Mouse (Mus musculus): ENCODE results near the gene Nodal. TPM values are rescaled to one million over a fixed set of nuclear protein-coding genes. Genes with fewer than 3 reads are reported as not detected.

Gene Nodal
- polyA plus RNA-seq, 1 experiment from 2014 or later, result not detected

DNA sequence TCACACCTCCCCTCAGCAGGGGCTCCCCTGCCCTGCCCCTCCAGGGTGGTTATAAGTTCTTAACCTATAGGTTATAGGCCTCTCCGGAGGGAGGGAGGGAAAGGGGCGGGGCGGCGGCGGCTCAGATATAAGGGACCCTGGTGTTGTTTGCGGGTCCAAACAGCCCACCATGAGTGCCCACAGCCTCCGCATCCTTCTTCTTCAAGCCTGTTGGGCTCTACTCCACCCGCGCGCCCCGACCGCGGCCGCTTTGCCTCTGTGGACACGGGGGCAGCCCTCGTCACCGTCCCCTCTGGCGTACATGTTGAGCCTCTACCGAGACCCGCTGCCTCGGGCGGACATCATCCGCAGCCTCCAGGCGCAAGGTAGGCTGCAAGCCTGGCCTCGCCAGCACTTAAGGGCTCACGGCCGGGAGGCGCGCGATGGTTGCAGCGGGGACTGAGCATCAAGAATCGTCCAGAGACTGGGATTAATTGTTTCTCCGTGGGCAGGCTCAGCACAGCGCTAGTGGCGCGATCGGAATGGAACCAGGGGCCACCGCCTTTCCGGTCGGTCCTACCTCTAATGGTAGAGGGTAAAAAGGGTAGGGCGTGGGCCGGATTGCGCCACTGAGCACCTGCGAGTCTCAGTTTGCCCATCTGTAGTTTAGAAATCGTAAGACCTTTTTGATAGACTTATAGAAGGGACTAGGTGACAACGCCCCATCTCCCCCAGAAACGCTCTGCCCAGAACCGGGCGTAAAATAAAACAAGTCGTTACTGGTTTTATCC, 544 bp downstream of the Nodal start:
- Histone ChIP-seq H3K9me3 (ENCODE audit: control insufficient read depth, low read length) (no peaks in the 10 kb centered on the region), H3K27ac (ENCODE audit: low read depth, low read length) (no peak overlapping the region), H3K27me3 (ENCODE audit: control insufficient read depth, insufficient read depth, low read length) (peaks cover 46% of the 10 kb centered on the region), H3K36me3 (ENCODE audit: control insufficient read depth, insufficient read depth, low read length) (no peaks in the 10 kb centered on the region), H3K4me2 (ENCODE audit: low read depth) (peak overlapping the region; percentile 46), H3K9ac (ENCODE audit: low read length) (no peak overlapping the region), H3K4me3 (ENCODE audit: low read depth, low read length) (peak overlapping the region; percentile 27), H3K4me1 (ENCODE audit: control insufficient read depth, insufficient read depth, low read length) (peaks cover 4% of the 10 kb centered on the region; the same call in 1 of the 2 replicates)
- DNase-seq (ENCODE audit: low spot score), result peak; percentile 51
- WGBS, result 2% methylated on average over 46 of the region's 50 CpGs
- no peak for ATAC-seq (ENCODE audit: insufficient read depth, low FRiP score, low TSS enrichment)

DNA sequence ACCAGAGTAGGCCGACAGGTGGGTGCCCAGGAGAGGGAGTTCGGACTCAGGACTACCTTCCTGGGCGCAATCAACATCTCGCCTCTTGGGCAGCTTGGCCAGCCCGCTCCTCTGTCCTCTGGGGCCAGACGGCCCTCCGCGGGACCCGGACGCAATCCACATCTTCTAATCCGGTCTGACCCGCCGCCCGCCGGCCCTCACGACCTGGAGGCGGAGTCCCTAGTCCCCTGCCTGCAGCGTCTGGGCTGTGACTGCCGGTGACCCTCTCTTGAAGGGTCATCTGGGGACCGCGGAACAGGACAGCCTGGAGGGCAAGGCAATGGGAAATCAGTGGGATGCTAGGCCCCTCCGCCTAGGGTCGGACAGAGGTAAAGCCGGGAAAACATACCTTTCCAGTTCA, 1.4 kb downstream of the Nodal start:
- H3K4me1 ChIP-seq (ENCODE audit: control insufficient read depth, insufficient read depth, low read length), result peaks cover 4% of the 10 kb centered on the region; the same call in 1 of the 2 replicates
- H3K36me3 ChIP-seq (ENCODE audit: control insufficient read depth, insufficient read depth, low read length), result no peaks in the 10 kb centered on the region
- no peak overlapping the region for H3K9ac ChIP-seq (ENCODE audit: low read length)
- no peak overlapping the region for H3K4me3 ChIP-seq (ENCODE audit: low read depth, low read length)
- WGBS, result under 1% methylated on average over 24 of the region's 24 CpGs
- H3K4me2 ChIP-seq (ENCODE audit: low read depth), result no peak overlapping the region
- DNase-seq (ENCODE audit: low spot score) (peak; percentile 23), ATAC-seq (ENCODE audit: insufficient read depth, low FRiP score, low TSS enrichment) (no peak)
- peaks cover 46% of the 10 kb centered on the region for H3K27me3 ChIP-seq (ENCODE audit: control insufficient read depth, insufficient read depth, low read length)
- no peak overlapping the region for H3K27ac ChIP-seq (ENCODE audit: low read depth, low read length)
- no peaks in the 10 kb centered on the region for H3K9me3 ChIP-seq (ENCODE audit: control insufficient read depth, low read length)

DNA sequence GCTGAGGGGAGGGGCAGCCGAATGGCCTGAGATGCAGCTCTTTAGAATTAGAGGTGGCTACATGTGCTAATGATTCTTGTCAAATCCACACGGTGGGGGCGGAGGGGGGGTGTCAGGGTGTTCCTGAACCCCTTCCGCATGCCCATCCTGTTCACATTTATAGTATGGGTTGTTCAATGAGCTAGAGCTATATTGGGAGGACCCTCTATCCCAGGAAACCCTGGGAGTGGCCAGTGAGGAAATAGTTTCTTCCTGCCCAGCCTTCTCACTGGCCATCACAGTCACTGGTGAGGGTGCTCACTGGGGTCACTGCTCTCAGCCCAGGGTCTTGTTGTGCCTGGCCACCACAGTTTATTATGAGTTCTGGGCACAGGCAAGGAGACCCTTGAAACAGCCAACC, 2.2 kb downstream of the Nodal start:
- Histone ChIP-seq H3K4me1 (ENCODE audit: control insufficient read depth, insufficient read depth, low read length) (peaks cover 4% of the 10 kb centered on the region; the same call in 1 of the 2 replicates), H3K9ac (ENCODE audit: low read length) (no peak overlapping the region), H3K27me3 (ENCODE audit: control insufficient read depth, insufficient read depth, low read length) (peaks cover 46% of the 10 kb centered on the region), H3K4me2 (ENCODE audit: low read depth) (no peak overlapping the region), H3K36me3 (ENCODE audit: control insufficient read depth, insufficient read depth, low read length) (no peaks in the 10 kb centered on the region), H3K4me3 (ENCODE audit: low read depth, low read length) (no peak overlapping the region), H3K27ac (ENCODE audit: low read depth, low read length) (no peak overlapping the region), H3K9me3 (ENCODE audit: control insufficient read depth, low read length) (no peaks in the 10 kb centered on the region)
- 70% methylated on average over 4 of the region's 4 CpGs for WGBS
- ATAC-seq (ENCODE audit: insufficient read depth, low FRiP score, low TSS enrichment), result no peak
- no peak for DNase-seq (ENCODE audit: low spot score)

DNA sequence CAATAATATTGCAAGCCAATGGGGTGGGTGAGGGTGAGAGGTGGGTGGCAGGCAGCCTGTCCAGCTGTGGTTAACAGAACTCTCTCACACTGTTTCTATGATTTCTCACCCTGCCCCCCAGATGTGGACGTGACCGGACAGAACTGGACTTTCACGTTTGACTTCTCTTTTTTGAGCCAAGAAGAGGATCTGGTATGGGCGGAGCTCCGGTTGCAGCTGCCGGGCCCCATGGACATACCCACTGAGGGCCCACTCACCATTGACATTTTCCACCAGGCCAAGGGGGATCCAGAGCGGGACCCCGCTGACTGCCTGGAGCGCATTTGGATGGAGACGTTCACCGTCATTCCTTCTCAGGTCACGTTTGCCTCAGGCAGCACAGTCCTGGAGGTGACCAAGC, 5.1 kb downstream of the Nodal start:
- H3K4me3 ChIP-seq (ENCODE audit: low read depth, low read length), result no peak overlapping the region
- peaks cover 26% of the 10 kb centered on the region for H3K27me3 ChIP-seq (ENCODE audit: control insufficient read depth, insufficient read depth, low read length)
- no peak overlapping the region for H3K4me2 ChIP-seq (ENCODE audit: low read depth)
- H3K9me3 ChIP-seq (ENCODE audit: control insufficient read depth, low read length), result no peaks in the 10 kb centered on the region
- WGBS, result 93% methylated on average over 12 of the region's 12 CpGs
- H3K4me1 ChIP-seq (ENCODE audit: control insufficient read depth, insufficient read depth, low read length), result peaks cover 4% of the 10 kb centered on the region; the same call in 1 of the 2 replicates
- DNase-seq (ENCODE audit: low spot score) (no peak), ATAC-seq (ENCODE audit: insufficient read depth, low FRiP score, low TSS enrichment) (no peak)
- no peaks in the 10 kb centered on the region for H3K36me3 ChIP-seq (ENCODE audit: control insufficient read depth, insufficient read depth, low read length)
- H3K9ac ChIP-seq (ENCODE audit: low read length), result no peak overlapping the region
- H3K27ac ChIP-seq (ENCODE audit: low read depth, low read length), result no peak overlapping the region

DNA sequence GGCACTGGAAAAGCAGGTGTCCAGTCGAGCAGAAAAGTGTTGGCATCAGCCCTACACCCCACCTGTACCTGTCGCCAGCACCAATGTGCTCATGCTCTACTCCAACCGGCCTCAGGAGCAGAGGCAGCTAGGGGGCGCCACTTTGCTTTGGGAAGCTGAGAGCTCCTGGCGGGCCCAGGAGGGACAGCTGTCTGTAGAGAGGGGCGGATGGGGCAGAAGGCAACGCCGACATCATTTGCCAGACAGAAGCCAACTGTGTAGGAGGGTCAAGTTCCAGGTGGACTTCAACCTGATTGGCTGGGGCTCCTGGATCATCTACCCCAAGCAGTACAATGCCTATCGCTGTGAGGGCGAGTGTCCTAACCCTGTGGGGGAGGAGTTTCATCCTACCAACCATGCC, 5.5 kb downstream of the Nodal start:
- WGBS, result 58% methylated on average over 10 of the region's 10 CpGs
- ATAC-seq (ENCODE audit: insufficient read depth, low FRiP score, low TSS enrichment), result no peak

DNA sequence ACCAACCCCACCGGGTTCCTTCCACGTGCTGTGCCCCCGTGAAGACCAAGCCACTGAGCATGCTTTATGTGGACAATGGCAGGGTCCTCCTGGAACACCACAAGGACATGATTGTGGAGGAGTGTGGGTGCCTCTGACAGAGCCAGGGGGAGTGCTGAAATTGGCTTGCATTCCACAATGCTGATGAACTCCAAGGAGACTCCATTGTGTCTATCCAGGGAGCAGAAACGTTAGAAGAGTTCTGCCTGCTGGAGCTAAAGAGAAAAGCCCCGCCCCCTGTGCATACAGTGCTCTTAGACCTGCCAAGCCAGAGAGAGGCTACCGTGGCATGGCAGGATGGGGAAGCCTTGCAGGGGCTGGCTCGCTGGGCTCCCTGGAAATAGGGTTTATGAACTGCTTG, 6.7 kb downstream of the Nodal start:
- Histone ChIP-seq H3K4me2 (ENCODE audit: low read depth) (no peak overlapping the region), H3K36me3 (ENCODE audit: control insufficient read depth, insufficient read depth, low read length) (no peaks in the 10 kb centered on the region), H3K9ac (ENCODE audit: low read length) (no peak overlapping the region), H3K27me3 (ENCODE audit: control insufficient read depth, insufficient read depth, low read length) (peaks cover 10% of the 10 kb centered on the region), H3K27ac (ENCODE audit: low read depth, low read length) (no peak overlapping the region), H3K4me1 (ENCODE audit: control insufficient read depth, insufficient read depth, low read length) (no peaks in the 10 kb centered on the region), H3K9me3 (ENCODE audit: control insufficient read depth, low read length) (no peaks in the 10 kb centered on the region), H3K4me3 (ENCODE audit: low read depth, low read length) (no peak overlapping the region)
- no peak for DNase-seq (ENCODE audit: low spot score)
- no peak for ATAC-seq (ENCODE audit: insufficient read depth, low FRiP score, low TSS enrichment)
- WGBS, result 44% methylated on average over 7 of the region's 7 CpGs

More for the DNA sequence above, 5.5 kb downstream of the Nodal start:
- H3K4me2 ChIP-seq (ENCODE audit: low read depth), result no peak overlapping the region
- H3K9me3 ChIP-seq (ENCODE audit: control insufficient read depth, low read length), result no peaks in the 10 kb centered on the region
- H3K36me3 ChIP-seq (ENCODE audit: control insufficient read depth, insufficient read depth, low read length), result no peaks in the 10 kb centered on the region
- peaks cover 3% of the 10 kb centered on the region; the same call in 1 of the 2 replicates for H3K4me1 ChIP-seq (ENCODE audit: control insufficient read depth, insufficient read depth, low read length)
- DNase-seq (ENCODE audit: low spot score), result no peak
- H3K9ac ChIP-seq (ENCODE audit: low read length), result no peak overlapping the region
- no peak overlapping the region for H3K27ac ChIP-seq (ENCODE audit: low read depth, low read length)
- H3K4me3 ChIP-seq (ENCODE audit: low read depth, low read length), result no peak overlapping the region
- H3K27me3 ChIP-seq (ENCODE audit: control insufficient read depth, insufficient read depth, low read length), result peaks cover 22% of the 10 kb centered on the region

DNA sequence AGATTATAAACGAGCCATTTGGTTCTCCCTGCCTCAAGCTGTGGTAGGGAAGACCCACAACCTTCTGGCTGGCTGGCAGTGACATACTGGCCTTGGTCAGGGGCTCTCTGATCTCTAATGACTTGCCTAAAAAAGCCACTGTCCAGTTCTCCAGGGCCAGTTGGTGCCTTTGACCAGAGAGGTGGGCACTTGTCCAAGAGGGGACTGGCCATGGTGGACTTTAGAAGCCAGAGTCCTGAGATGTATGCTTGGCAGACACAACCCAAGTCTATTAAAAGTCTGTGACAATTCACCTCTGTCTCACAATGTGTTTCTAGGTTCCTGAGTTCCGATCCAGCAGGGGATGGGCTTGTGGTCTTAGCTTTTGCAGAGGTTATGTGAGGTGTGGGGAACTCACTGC, 7.3 kb downstream of the Nodal start:
- H3K9ac ChIP-seq (ENCODE audit: low read length), result no peak overlapping the region
- H3K4me3 ChIP-seq (ENCODE audit: low read depth, low read length), result no peak overlapping the region
- 75% methylated on average over 2 of the region's 2 CpGs for WGBS
- no peak overlapping the region for H3K27ac ChIP-seq (ENCODE audit: low read depth, low read length)
- H3K4me2 ChIP-seq (ENCODE audit: low read depth), result no peak overlapping the region
- ATAC-seq (ENCODE audit: insufficient read depth, low FRiP score, low TSS enrichment) (no peak), DNase-seq (ENCODE audit: low spot score) (no peak)
- H3K27me3 ChIP-seq (ENCODE audit: control insufficient read depth, insufficient read depth, low read length), result peaks cover 4% of the 10 kb centered on the region
- no peaks in the 10 kb centered on the region for H3K4me1 ChIP-seq (ENCODE audit: control insufficient read depth, insufficient read depth, low read length)
- H3K9me3 ChIP-seq (ENCODE audit: control insufficient read depth, low read length), result no peaks in the 10 kb centered on the region
- peaks cover 2% of the 10 kb centered on the region; the same call in 1 of the 2 replicates for H3K36me3 ChIP-seq (ENCODE audit: control insufficient read depth, insufficient read depth, low read length)

DNA sequence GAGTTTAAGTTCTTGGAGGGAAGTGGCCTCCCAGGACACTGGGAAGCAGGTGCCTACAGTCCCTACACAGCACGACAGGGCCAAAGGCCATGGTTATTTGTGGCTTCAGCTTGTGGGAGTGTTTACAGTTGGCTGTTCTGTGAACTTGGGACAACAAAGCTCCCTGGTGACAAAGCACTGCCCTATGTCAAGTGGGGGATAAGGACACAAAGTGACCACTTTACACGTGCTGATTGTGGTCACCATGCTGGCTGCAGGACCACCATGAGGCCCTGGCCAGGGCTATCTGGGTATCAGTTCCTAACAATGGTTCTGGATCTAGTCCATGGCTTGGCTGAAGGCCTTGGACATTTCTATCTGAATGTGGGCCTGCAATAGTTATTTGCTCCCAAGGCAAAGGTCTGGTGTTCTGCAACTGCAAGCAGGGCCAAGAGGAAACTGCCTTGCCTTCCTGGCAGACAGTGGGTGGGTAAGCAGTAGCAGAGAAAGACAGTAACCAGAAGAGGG, 8.5 kb downstream of the Nodal start:
- no peak overlapping the region for H3K4me3 ChIP-seq (ENCODE audit: low read depth, low read length)
- no peak overlapping the region for H3K4me2 ChIP-seq (ENCODE audit: low read depth)
- no peaks in the 10 kb centered on the region for H3K9me3 ChIP-seq (ENCODE audit: control insufficient read depth, low read length)
- H3K36me3 ChIP-seq (ENCODE audit: control insufficient read depth, insufficient read depth, low read length), result peaks cover 2% of the 10 kb centered on the region; the same call in 1 of the 2 replicates
- no peaks in the 10 kb centered on the region for H3K4me1 ChIP-seq (ENCODE audit: control insufficient read depth, insufficient read depth, low read length)
- DNase-seq (ENCODE audit: low spot score), result no peak
- H3K27ac ChIP-seq (ENCODE audit: low read depth, low read length), result no peak overlapping the region
- no peaks in the 10 kb centered on the region for H3K27me3 ChIP-seq (ENCODE audit: control insufficient read depth, insufficient read depth, low read length)
- no peak overlapping the region for H3K9ac ChIP-seq (ENCODE audit: low read length)
- WGBS, result 54% methylated on average over 2 of the region's 2 CpGs
- no peak for ATAC-seq (ENCODE audit: insufficient read depth, low FRiP score, low TSS enrichment)

DNA sequence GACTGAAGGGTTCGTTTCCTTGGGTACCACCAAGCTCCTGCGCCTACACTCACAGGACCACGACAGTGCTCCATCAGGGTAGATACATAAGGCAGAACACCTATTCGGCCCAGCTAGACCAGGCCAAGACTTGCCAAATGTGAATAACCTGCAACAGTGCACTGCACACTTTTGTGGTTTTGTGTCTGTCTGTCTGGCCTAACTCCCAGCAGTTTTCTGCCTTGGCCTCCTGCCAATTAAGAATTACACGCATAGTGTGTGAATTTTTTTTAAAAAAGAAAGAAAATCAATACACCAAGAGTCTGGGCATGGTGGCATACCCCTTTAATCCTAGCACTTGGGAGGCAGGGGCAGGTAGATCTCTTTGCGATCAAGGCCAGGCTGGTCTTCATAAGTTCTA, 10.2 kb downstream of the Nodal start:
- Histone ChIP-seq H3K9ac (ENCODE audit: low read length) (no peak overlapping the region), H3K27me3 (ENCODE audit: control insufficient read depth, insufficient read depth, low read length) (no peaks in the 10 kb centered on the region), H3K4me3 (ENCODE audit: low read depth, low read length) (no peak overlapping the region), H3K9me3 (ENCODE audit: control insufficient read depth, low read length) (no peaks in the 10 kb centered on the region), H3K27ac (ENCODE audit: low read depth, low read length) (no peak overlapping the region), H3K36me3 (ENCODE audit: control insufficient read depth, insufficient read depth, low read length) (peaks cover 6% of the 10 kb centered on the region), H3K4me1 (ENCODE audit: control insufficient read depth, insufficient read depth, low read length) (no peaks in the 10 kb centered on the region), H3K4me2 (ENCODE audit: low read depth) (no peak overlapping the region)
- 97% methylated on average over 6 of the region's 6 CpGs for WGBS
- DNase-seq (ENCODE audit: low spot score) (no peak), ATAC-seq (ENCODE audit: insufficient read depth, low FRiP score, low TSS enrichment) (no peak)
